Mouse (Mus musculus) liver, adult (tissue): Measurements from ENCODE around the gene Zbtb11.

ENCODE experiments used
- GATA4 ChIP-seq: IDR thresholded peaks from 2 replicates; pipeline ENCODE4 v1.6.1; 2014; ENCODE audit warnings: mild to moderate bottlenecking, low read length; ENCODE audit not compliant: insufficient replicate concordance

Gene Zbtb11

GRCm38 (mm10) chr16:55966212-55966871, 7.3 kb upstream of the Zbtb11 start, which contains the start of gene Rpl24:
Rpl24 (plus strand) TSS chr16:55966275.
- TF ChIP-seq GATA4: 0 out of 2 replicates have a peak, but pooled peaks have one; percentile 5

DNA sequence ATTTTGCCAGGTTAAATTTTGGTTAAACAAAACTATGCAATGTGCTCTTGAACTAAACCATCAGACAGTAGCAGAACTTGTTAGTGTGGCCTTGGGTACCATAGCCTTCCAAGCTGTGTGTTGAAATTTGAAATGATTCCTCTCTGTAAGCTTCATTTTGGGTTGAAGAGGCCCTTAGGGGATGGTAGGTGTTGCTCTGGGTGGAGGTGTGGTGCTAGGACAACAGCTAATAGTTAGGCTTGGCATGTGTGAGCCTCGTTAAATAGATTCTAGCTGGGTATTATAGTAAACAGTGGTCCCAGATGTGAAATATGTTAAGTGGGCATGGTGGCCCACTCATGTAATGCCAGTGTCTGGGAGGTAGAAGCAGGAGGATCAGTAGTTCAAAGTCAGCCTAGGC, 6.5 kb upstream of the Zbtb11 start:
- no peak for TF ChIP-seq GATA4

GRCm38 (mm10) chr16:55969147-55969546, 4.5 kb upstream of the Zbtb11 start:
- TF ChIP-seq GATA4: no peak

DNA sequence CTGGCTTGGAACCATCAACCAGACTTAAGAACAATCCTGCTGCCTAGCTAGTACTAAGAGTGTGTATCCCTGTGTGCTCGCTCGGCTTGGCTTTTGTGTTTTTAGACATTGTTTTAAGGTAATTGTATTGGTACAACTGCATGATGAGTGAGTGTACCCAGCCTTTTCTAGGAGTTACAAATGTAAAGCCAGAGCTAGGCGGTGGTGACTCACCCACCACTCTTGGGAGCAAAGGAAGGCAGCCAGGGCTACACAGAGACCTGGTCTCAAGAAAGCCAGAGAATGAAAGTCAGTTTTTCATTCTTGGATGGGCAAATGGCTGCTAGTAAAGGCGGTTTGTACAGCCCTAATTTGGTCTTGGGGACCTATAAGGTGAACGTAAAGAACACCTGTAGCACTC, 3.3 kb upstream of the Zbtb11 start:
- TF ChIP-seq GATA4: no peak

DNA sequence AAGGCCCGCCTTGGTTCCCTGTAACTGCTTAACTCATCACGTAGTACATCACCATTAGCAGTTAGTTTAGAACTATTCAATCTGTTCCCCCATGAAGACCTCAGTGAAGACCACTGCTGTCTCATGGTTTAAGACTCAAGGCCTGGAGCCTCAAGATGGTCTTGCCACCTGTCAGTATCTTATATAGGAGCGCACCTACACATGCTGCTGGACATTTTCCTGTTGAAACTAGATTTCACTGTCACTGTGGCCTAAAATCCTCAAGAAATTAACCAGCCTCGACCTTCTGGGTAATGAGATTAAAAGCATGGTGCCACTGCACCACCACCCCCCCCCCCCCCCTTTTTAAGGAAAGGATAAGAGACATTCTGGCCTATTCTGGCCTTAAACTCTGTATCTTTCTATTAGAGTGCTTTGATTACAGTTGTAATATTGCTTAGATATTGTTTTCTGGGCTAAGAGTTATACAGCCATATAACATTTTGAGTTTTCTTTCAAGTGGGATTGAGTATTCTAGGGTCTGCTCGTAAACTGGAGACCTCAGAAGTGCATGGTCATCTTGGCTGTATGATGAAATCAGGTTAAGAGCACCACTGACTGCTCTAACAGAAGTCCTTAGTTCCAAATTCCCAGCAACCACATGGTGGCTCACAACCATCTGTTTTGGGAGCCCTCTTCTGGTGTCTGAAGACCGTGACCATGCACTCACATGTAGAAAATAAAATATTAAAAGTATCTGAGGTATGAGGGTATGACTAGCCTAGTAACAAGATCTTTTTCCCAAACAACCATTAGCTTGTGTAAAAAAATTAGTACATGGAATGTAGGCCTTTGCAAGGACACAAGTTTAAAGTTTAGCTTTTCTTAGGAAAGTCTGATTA, 1.7 kb upstream of the Zbtb11 start:
- TF ChIP-seq GATA4: no peak

DNA sequence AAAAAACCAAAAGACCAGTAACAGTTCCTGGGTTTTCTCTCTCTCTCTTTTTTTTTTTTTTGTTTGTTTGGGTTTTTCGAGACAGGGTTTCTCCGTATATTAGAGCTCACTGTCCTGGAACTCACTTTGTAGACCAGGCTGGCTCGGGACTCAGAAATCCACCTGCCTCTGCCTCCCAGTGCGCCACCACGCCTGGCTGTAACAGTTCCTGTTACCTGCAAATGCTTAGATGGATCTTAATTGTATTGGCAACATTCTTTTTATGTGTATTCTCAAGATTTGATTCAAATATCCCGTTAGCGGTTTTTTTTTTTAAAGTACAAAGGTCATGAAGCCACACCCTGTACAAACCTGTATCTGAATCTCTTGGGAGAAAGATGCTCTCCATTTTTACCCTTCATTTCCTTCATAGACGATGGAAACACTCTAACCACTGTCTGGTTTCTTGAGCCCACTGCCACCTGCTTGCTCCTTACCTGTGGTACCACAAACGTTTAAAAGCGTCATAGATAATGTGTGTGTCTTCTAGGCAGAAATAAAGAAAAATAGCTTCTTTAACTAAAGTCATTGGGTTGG, 969 bp upstream of the Zbtb11 start:
- no peak for TF ChIP-seq GATA4

DNA sequence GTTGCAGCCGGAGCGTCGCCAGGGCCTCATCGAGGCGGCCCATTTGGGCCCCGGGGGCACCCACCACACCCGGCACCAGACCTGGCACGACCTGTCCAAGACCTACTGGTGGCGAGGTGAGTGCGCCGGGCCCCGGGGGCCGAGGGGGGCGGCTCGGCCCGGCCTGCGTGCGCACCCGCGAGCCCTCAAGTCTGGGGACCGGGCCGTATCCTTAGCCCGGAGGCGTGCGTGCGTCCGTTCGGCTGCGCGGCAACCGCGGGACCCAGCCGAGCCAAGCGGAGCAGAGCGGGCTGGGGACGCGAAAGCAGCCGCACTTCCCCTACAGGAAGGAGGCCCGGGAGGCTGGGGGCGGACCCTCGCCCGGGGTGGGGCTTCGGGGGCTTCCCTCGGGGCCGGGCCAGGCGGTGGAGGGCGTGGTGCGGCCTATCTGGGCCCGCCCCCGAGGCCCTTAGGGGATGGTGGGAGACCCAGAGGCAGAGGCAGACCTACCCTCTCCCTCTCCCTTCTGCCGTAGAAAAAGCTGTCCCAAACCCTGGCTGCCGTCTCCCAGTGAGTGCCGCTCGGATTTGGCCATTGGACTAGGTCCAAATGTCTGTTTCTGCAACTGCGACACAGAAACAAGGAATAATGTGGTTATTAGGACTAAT, 696 bp downstream of the Zbtb11 start:
- no peak for TF ChIP-seq GATA4

- no peak for TF ChIP-seq GATA4
Measured at GRCm38 (mm10) chr16:55974903-55975285, 1.2 kb downstream of the Zbtb11 start.

GRCm38 (mm10) chr16:55986001-55986400, 12.3 kb downstream of the Zbtb11 start:
- no peak for TF ChIP-seq GATA4

GRCm38 (mm10) chr16:55990311-55990710, 16.6 kb downstream of the Zbtb11 start:
- no peak for TF ChIP-seq GATA4

DNA sequence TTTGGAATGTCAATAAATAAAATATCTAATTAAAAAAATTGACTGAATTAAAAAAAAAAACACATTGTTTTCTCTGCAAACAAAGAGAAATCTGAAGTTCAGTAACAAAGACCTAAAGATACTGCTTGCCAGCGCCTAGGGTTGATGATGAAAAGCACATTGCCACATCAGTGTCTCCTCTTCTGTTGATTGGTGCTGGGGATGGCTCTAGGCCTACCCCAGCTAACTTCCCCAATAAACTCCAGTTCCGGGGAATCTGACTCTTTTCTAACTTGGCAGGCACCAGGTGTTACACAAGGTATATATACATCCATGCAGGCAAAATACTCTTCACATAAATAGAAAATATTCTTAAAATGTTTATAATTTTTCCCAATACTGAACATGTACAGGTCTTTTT, 20.6 kb downstream of the Zbtb11 start:
- no peak for TF ChIP-seq GATA4

GRCm38 (mm10) chr16:56006798-56007197, 33.1 kb downstream of the Zbtb11 start:
- TF ChIP-seq GATA4: no peak

DNA sequence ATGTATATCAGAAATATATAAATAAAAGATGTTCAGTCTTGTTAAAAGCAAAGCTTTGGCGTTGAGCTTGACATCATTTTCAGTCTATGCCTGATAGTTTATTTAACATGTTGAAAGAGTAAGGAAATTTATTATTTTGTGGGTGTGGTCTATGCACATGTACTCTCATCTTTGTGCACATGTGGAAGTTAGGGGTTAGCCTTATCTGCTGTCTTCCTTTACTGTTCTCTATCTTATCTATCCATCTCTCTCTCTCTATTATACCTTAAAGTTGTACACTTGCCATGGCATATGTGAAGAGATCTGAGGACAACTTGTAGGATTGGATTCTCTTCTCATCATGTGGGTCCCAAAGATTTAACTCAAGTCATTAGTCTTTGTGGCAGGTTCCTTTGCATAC, 35.2 kb downstream of the Zbtb11 start:
- no peak for TF ChIP-seq GATA4

DNA sequence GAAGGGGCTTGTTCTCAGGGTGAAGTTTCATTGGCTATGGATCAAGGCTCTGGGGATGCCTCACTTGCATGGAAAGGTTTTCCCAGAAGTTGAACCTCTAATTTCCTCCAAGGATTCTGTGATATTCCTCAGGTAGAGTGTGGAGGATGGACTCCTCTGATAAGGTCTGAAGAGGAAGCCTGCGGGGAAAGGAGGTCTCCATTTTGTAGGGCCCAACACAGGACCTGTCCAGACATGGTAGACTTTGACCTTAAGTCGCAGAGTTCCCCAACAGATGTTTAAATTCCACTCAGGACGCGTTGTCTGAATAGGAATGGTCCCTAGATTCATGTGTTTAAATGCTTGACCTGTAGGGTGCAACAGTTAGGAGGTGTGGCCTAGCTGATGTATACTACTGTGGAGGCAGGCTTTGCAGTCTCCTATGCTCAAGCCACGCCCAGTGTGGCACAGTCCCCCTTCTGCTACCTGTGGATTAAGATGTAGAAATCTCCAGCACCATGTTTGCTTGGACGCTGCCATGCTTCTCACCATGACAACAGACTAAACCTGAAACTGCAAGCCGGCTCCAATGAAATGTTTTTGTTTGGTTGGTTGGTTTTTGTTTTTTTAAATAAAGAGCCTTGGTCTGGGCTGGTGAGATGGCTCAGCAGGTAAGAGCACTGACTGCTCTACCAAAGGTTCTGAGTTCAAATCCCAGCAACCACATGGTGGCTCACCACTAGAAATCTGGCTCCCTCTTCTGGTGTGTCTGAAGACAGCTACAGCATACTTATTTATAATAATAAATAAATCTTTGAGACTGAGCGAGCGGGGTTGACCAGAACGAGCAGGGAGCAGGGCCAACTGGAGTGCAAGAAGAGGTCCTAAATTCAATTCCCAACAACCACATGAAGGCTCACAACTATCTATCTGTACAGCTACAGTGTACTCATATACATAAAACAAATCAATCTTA, 39.4 kb downstream of the Zbtb11 start:
- no peak for TF ChIP-seq GATA4
